Mouse (Mus musculus) small intestine, adult 2 months (tissue): Measurements from ENCODE around the gene Mettl7a2.
"Not testable (repeated sequence)": the region's sequence is repeated elsewhere in the genome, so short reads cannot be mapped to it uniquely, and the experiment has no call there.

Source experiments
- CTCF ChIP-seq: fragments of 200-500 bp; IDR thresholded peaks from 2 replicates; pipeline ENCODE4 v1.5.1; 2012; ENCODE audit warnings: low read depth, mild to moderate bottlenecking, control low read depth, inconsistent platforms, low read length, moderate library complexity, mixed read lengths; ENCODE audit not compliant: insufficient replicate concordance, insufficient read length; ENCODE audit errors: extremely low read depth
- POLR2A ChIP-seq: fragments of 200-500 bp; IDR thresholded peaks from 2 replicates; pipeline ENCODE4 v1.6.1; 2012; ENCODE audit warnings: low read depth, mild to moderate bottlenecking, control low read depth, inconsistent platforms, low read length, moderate library complexity

GRCm38 (mm10) chr15:100307438-100308096 is 45.4 kb upstream of the Mettl7a2 start:
- TF ChIP-seq POLR2A, result not testable (repeated sequence)
- TF ChIP-seq CTCF, result peak; percentile 37; the same call in 1 of the 2 replicates
